Mouse (Mus musculus) left cerebral cortex, adult 8-10 months (tissue): ENCODE data around the gene Gosr2. TPM values are rescaled to one million over a fixed set of nuclear protein-coding genes. Genes with fewer than 3 reads are reported as not detected.
A peak's percentile ranks its signal among the peaks of the same experiment; 100 is the strongest.
"Not testable (repeated sequence)": the region's sequence is repeated elsewhere in the genome, so short reads cannot be mapped to it uniquely, and the experiment has no call there.

Source experiments
- DNase-seq, 2 experiments: peaks; one replicate each; pipeline ENCODE4 v3.0.0; 2022; ENCODE audit warnings: low spot score in 2 of 2
- total RNA-seq, 4 experiments: library from RNA; stranded (reverse); gene quantifications; 2 replicates each; pipeline ENCODE4 v1.2.4; 2022

The Gosr2 gene
- total RNA-seq, 4 experiments from 2014 or later: 65.0 to 72.7 (median 68.9) TPM

DNA sequence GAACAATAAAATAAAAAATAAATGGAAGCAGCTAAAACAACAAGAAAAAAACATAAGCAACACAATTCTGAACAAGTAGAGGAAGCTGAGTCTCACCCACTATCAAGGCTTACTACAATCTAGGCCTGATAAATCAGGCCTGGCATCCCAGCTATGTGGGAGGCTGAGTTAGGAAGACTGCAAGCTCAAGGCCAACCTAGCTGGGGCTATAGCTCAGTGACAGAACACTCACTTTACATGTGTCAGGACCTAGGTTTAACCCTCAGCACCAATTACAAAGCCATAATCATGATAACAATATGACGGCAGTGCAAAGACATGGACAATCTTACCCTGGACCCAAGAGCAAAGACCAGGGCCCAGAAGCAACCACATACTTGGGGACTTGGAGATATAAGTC is 6.7 kb downstream of the Gosr2 start:
- DNase-seq: no peak

DNA sequence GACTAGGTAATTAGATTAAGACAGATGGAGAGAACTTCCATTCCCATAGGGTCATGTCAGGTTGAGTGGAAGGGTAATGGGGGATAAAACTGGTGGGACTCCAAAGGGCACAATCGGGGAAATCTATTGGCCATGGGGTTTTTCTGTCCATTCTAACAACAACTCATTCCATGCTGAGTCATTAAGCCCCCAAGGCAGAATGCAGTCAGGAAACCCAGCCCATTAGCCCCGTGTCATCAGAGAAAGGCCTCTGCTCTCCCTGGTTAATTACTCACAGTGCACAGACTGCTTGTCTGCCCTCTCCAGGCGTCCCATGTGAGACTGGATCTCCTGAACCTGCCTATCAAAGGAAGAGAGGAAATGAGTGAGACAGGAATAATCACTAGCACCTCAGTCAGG is 8.7 kb downstream of the Gosr2 start:
- no peak for DNase-seq

DNA sequence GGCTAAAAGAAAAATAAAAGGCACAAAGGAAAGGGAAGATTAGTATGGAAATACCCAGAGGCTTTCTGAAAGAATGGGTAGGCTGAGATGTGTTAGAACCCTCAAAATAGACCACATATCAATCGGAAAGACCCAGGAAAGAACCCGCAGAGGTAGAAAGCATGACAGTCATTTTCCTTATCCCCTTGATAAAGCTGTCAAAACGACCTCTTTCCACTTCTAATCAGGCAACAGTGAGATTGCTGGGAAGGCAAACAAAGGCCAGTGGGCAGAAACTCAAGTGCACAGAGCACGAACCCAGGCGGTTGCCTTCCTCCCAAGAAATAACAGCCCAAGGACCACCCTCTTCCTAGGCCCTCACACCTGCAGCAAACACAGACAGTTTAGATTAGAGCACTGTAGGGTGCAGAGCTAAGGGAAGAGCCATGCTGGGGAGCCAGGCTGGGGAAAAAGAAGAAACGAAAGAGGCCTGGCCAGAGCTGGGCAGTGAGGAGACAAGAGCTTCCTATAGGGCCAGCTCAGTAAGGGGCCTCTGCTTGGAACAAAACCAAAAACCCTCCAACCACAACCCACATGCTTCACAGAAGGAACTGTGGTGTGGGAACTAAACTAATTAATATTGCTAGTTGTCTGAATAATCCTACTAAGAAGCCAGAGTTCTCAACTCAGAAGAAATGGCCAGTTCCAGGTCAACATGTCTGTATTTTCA is 9.3 kb downstream of the Gosr2 start:
- no peak for DNase-seq

DNA sequence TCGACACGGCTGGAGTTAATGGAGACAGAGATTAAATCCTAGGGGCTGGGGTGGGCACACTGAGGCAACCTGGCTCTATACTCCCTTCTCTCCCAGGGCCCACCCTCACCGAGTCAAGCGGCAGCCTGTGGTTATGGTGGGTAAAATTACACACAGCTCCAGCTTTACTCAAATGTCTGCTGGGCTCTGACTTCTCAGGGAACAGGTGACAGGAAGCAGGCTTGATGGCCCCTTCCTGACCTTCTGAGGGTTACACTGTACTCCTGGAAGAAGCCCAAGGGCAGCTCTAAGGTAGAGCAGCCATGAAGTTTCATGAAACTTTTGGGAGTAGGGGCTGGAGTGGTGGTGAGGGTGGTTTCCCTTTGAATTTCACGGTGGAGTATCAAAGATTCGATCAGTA is 11.0 kb downstream of the Gosr2 start:
- DNase-seq: no peak

DNA sequence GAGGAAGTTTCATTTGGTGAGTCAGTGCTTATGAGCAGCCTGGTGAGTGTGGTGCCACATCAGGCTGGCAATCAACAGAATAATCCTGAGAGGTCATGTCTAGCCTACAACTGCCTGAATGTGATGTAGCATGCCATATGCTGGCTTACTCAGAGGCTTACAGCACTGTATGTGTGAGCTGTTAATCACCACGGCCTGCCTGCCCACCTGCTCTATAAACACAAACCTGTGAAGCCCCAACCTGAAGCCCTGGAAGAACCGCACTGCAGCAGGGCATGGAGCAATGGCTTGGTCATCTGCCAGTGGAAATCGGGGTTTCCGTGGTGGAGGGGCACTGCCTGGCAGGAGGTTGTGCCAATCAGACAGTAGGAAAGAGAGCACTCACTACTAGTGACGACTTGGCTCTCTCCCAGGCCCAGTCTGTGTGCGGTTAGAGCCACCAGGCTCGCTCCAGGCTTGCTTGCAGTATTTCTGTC is 12.4 kb downstream of the Gosr2 start:
- peak in 1 of 2 experiments; percentile 72 for DNase-seq

DNA sequence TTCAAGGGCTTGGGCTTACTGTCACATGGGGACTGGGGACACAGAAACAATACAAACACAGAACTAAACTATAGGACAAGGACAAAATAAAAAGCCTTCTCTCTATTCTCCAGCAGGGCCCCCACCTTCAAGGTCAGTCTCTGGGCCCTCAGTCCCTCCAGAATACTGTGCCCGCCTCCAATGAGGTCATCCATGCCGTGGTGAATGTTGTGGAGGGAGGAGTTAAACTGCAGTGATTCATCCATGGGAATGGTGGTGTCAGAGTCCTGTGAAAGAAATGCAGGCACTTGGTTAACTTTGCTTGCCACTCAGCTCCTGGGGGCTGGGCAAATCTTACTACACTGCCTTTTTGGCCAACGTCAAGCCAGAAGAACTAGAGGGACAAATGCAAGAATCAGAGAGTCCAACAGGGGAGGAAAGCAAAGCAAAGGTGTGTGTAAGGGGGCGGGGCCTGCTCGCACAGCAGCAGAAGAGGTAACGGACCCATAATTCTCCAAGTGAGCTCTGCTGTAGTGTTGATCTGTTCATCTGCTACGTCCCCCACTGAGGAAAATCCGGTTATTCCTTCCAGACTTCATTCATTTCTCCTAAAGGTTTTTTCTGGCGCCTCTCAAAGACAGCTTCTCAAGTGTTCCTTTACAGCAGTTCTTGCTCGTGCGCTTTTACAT is 13.9 kb downstream of the Gosr2 start:
- no peak for DNase-seq

DNA sequence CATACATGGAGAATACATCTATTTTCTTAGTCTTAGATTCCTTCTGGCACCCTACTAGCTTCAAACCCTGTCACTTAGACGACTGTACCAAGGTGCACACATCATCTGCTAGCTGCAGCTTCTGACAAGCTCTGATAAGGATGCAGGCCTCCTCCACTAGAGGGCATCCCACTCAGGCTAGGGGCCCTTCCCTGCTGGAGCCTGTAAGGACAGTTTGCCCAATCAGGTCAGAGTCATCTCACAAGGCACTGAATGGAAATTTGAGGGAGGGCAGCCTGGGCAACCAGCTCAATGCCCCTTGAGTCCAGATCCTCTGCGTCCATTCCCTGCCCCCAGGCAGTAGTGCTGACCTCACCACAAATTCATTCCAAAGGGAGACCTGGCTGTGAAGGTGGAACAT is 20.7 kb downstream of the Gosr2 start:
- DNase-seq: not testable (repeated sequence)

DNA sequence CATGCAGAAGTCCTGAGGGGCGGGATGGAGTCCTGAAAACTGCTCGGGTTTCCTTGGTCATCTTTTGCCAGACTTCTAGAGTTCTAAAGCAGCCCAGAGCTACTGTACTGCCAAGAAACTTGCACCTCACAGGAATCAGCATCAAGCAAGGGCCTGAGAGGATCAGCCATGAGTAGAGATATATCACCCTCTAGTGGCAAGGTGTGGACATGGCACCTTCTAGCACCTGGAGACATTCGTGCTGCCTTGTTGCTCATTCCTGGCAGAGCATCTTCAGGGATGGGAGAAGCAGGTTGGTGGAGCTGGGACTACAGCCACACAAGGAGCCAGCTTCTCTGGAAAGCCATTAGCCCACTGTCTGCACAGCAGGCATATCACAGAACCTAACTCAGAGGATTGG is 22.1 kb downstream of the Gosr2 start:
- peak in 1 of 2 experiments; percentile 79 for DNase-seq

DNA sequence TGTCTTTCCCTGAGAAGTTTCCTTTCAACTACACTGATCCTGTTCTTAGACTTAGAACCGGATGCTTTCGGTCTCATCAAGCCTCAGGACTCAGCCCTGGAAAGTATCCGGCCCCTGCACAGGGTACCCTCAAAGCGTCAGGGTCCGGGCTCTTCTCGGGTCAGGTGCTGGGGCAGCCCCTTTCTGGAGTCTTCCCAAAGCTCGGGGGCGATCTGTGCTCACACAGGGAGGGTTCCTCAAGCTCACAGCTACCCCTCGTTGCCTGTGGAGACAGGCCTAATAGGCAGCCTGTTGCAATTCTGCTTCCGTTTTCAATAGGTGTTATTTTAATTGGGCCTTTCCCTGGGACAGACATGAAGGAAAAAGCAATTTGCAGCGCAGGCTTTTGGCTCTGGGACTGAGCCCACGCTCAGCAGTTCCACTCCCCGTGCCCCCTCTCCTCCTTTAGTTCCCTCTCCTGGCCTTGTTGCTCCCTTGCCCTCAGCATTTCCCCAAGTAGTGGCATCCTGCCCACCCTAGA is 30.7 kb downstream of the Gosr2 start:
- DNase-seq: no peak

DNA sequence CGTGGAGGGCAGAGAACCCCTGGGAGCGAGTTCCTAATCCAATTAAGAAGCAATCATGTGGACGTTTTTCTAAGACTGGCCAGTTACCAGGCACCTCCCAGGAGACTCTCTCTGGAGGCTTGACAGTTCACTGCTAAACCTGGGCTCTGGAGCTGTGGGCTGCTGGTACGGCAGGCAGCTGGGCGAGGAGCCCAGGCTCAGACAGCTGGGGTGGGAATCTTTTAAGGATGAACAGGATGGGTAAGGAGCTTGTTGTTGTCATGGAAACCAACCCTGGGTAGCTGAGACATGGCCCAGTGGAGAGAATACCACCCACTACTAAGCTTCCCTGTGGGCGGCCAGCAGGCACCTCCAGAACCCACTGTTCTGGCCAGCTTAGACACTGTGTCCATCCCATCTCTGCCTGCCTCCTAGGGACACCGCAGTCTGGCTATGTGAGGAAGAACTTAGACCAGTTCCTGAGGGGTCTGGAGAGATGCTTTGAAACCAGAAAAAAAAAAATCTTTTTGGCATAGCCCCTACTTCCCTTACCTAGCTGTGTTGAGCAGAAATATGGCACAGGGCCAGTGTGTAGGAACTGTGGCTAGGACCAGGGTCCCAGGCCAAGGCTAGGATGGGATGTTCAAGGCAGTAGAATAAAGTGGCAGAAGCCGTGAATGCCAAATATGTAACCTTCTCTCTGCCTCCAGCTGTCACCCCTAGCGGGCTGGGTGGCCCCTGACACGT is 31.4 kb downstream of the Gosr2 start:
- peak; percentile 57 to 97 for DNase-seq

DNA sequence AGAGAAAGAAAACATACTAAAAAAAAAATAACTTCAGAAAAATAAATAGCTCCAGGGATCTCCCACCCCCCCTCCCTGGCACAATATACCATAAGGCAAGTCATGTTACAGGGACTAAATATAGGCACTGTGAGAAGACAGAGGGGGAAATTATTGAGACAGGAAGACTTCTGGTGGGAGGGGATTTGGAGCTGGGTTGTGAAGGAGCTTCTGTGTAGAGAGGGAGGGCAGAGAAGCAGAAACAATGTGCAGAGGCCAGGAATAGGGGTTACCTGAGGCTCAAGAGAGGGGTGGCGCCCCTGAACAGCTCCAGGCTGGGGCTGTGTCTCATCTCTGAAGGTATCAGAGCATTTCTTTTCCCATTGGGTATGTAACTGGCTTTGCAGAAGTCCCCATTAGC is 32.0 kb downstream of the Gosr2 start:
- DNase-seq: peak in 1 of 2 experiments; percentile 43

DNA sequence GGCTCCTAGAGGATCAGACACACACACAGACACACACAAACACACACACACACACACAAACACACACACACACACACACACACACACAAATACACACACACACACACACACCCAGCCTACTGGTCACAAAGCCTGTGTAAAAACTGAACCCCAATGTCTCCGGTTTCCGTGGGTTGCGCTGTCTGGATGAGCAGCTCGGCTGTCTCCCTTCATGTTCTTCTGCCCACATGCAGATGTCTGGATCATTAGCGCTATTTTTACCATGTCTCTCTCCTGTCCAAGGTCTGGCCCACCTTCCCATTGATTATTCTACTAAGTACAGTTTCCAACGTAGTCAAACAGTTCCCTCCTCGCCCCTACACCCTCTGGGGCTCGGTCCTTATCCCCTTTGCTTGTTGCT is 34.6 kb downstream of the Gosr2 start:
- DNase-seq: peak in 1 of 2 experiments; percentile 51

DNA sequence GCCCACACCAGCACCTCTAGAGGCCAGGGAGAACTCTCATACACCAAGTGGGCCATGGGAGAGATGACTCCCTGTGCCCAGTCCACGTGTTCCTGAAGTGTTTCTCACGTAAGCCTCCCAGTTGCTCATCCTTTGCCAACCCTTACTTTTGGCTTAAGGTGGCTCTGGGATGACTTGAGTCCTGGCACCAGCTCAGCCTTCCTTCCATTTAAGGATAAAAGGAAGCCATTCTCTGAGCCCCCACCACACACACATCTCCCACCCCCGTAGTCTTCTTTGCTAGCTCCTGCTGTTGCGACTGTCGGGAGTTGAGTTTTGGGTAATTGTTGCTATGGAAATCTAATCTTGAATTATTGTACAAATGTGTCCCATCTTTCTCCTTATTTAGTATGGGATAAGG is 35.2 kb downstream of the Gosr2 start:
- DNase-seq: peak in 1 of 2 experiments; percentile 90

DNA sequence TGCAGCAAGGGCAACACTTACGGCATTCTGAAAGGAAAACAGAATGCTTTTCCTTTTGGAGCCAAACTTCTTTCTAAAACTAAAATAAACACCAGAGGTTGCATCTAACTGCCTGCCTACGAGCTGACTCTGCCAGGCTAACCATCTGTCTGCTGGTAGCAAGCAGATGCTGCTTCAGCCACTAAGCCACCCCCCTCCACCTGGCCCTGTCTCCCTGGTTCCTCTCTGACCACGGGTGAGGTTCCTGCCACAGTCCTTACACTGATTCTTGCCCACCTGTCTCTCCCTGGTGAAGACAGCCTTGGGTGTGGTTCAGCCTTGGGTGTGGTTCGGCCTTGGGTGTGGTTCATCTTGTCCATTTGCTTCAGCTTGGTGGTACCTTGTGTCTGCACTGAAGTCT is 35.8 kb downstream of the Gosr2 start:
- DNase-seq: peak in 1 of 2 experiments; percentile 82

DNA sequence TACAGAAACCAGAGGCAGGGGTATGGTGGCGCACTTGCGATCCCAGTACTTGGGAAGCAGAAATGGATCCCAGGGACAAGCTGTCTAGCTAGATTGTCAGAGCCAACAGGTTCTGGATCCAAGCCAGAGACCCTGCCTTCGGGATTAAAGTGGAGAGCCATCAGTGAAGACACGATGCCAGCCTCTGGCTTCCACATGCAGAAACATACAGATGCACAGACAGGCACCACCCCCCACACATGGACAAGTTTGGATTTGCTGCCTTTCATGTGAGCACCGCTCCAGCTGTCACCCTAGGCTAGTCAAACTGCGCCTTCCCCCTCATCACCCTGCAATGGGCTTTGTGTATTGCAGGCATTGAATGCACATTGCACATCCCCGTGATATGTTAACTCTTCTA is 39.5 kb downstream of the Gosr2 start:
- peak in 1 of 2 experiments; percentile 56 for DNase-seq

DNA sequence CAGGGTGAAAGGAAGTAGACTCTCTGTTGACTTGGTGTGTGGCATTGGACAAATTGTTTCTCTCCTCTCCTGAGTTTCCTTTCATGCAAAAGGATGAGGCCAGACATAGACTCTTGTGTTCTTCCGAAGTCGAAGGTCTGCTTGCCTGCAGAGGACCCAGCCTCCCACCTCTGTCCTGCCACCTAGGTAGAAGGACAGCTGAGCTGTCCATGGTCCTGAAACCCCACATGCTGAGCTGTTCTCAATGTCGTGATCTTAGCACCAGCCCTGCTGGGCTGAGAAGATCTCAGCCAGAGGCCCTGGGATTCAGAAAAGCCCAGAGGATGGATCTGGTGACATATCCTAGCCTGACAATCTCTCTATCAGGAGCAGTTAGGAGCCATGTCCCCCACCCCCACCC is 41.2 kb downstream of the Gosr2 start:
- no peak for DNase-seq

DNA sequence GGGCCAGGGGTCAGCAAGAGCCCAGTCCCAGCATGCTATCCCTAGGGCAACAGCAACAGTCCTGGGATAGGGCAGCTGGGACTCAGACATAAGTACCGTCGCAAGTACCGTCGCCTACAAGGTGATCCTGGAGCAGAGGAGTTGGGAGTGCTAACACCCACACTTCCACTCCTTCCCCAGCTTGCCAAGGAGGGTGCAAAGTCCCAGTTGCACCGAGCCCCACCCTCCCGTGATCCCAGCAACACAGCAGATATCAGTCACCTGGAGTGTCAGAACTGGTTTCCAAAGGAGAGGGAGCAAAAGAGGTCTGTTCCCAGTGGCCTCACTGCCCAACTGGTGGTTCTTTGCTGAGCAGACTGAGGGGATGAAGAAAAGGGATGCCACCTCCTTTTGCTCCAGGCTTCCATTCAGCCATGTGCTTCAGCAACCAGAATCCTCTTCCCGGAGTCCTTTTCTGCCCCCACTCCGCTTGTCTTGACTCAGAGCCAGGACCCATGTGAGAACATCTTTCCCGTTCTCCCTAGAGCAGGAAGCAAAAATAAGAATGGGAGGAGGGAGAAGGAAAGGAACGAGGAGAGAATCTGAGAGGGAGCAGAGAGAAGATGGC is 44.2 kb downstream of the Gosr2 start:
- peak in 1 of 2 experiments; percentile 72 for DNase-seq

DNA sequence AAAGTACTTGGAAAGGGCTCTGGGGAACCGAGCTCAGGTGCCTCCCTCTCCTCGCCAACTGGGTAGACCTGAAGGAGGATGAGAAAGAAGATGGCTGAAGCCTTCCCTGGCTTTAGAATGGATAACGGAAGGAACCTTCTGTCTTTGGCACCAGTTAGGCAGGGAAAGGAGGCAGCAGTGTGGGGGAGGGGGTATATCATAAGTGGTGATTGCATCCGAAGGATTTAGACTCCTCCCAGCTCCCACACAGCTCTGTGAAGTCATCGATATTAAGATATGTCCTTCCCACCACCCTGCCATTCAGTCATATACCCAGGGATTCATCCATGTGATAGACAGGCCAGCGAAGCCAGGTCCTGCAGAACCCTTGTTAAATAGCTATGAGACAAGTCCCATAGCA is 46.3 kb downstream of the Gosr2 start:
- DNase-seq: peak in 1 of 2 experiments; percentile 58

DNA sequence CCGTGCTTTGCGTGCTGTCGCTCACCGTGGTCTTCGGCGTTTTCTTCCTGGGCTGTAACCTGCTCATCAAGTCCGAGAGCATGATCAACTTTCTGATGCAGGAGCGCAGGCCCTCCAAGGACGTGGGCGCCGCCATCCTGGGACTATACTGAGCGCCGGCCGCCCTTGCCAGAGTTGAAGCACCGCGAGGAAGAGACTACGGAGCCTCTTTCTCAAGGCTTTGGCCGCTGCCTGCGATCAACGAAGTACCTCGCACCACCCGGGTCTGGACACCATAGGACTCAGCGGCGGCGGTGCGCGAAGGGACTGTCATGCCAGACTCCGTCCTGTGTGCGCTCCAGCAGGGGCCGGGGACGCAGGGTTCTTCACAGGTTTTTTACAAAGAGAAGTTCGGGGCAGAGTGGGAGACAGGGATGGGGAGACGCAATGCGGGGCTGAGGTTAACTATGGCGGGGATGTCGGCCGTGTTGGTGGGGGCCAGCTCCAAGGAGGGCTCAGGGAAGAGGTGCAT is 47.7 kb downstream of the Gosr2 start:
- no peak for DNase-seq

DNA sequence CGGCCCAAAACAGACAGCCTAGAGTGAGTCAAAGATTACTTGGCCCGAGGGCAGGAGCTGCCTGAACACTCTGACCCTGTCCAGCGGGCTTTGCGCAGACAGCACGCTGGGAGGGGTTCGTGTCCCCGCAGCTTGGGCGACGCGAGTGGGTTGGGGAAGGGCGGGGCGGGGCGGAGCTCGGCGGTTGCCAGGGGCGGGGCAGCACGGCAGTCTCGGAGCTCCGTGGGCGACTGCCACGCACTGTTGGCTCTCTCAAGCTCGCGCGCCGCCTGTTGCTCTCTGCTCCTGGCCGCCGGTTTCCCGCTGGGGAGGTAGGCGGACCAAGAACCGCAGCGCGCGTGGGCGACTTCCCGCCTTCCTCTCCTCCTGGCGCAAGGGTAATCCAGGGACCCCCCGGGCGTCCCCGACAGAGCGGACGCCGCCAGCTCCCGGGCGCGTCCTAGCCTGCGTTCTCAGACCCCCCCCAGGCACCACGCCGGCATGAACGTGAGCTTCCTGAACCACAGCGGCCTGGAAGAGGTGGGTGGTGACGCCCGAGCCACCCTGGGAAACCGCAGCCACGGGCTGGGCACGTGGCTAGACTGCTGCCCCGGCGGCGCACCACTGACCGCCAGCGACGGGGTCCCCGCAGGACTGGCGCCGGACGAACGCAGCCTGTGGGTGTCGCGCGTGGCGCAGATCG is 48.3 kb downstream of the Gosr2 start, which contains the start of gene Rprml:
TSS of gene Rprml (plus strand) at position 270 of the 682 bp plus-strand sequence.
- DNase-seq: peak; percentile 65 to 91

DNA sequence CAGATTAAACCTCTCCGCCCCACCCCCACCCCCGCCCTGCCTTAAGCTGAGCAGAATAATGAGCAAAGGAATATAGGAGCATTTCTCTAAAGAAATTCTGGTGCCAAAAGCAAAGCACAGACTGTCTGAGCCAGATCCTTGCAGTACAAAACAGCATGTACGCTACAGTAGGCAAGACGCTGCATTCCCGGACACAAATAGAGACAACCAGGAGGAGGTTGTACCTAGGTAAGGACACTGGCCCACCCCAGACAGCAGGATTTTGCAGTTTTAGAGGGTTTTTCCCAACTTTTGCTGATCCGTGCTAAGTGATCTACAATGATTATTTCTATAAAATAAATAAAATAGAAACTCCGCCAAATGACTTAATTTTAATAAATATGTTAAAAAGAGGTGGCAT is 49.0 kb downstream of the Gosr2 start:
- no peak for DNase-seq
